In the genomic region with DNA sequence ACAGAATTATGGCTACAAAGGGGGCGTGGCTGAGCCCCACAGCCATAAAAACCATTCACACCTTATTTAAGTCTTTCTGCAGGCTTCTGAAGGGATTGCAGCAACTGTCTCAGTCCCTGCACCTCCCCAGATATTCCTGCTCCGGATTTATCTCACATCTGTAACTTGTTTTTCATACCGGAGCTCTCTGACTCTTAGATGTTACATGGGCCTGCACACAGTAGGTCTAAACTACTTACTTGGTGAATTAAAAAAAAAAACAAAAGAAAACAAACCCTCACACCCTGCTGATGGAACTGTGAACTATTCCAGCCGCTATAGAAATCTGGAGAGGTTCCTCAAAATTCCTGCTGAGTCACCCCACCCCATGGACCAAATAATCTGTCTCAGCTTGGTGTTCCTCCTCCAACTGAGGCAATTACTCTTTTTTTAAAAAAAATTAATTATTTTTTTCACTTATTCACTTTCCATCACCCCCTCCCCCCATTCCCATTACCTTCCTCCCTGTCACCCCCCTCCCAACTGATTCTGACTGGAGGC, we compare ENCODE assay signal across 25 mouse cellular contexts. TPM values are rescaled to one million over a fixed set of nuclear protein-coding genes. Genes with fewer than 3 reads are reported as not detected.
DNase-seq lines count a peak whose midpoint lies in the region; ATAC-seq and TF ChIP-seq lines count a peak whose summit lies in the region.
"Had no signal": no experiment of that assay in that cellular context is flagged by ENCODE, and none has a peak within 500 bp of the region (broad histone marks: within the 10 kb centered on the region; RNA-seq: fewer than 3 reads in every experiment).

No protein-coding gene starts in this region.

- ATAC-seq in heart, embryonic 16.5 days (replicated peaks; ENCODE audit: extremely low read depth, insufficient read depth, low FRiP score), result no peak
- peak; percentile 46 for ATAC-seq in megakaryocyte progenitor cell, adult 5-6 weeks (replicated peaks; ENCODE audit: poor library complexity)
- ATAC-seq: inflammation-experienced regulatory T-cells, adult 6 months had no signal

- no peak for TF ChIP-seq POLR2A in CH12.LX (IDR thresholded peaks at IDR 0.05; ENCODE audit: low read depth, low read length)
- TF ChIP-seq POLR2A in bone marrow macrophage, adult 2 months (IDR thresholded peaks at IDR 0.05; ENCODE audit: borderline replicate concordance, low read depth, low read length), result no peak

- no peak overlapping the region for H3K4me2 ChIP-seq in heart, embryonic 16.5 days (ENCODE audit: low read depth, low read length)
- no peak overlapping the region for H3K4me2 ChIP-seq in CH12.LX (ENCODE audit: insufficient read depth, low read depth, poor library complexity, severe bottlenecking)
- H3K4me2 ChIP-seq: embryonic facial prominence, embryonic 15.5 days; forebrain, embryonic 12.5 days; hindbrain, embryonic 15.5 days; kidney, embryonic 15.5 days; limb, embryonic 12.5 days had no signal

- dilution Hi-C loops in CH12.LX (cut with MboI; ENCODE audit: extremely low pct_ligation_motif_present, extremely low pct_unique_long_range_greater_than_20kb, low sequenced_read_pairs), result no loop called here

- no peak for TF ChIP-seq CTCF in CH12.LX (conservative IDR thresholded peaks at IDR 0.05 in 1 of 2, IDR thresholded peaks at IDR 0.05 in 1 of 2; ENCODE audit: low read depth in 2 of 2, low read length in 2 of 2)
- no peak for TF ChIP-seq CTCF in bone marrow macrophage, adult 2 months (IDR thresholded peaks at IDR 0.05; ENCODE audit: low read depth, low read length)

- in situ Hi-C loops in CH12.LX (cut with MboI; ENCODE audit: low pct_ligation_motif_present, low pct_unique_long_range_greater_than_20kb, low sequenced_read_pairs), result no loop called here

- no peak overlapping the region for H3K4me3 ChIP-seq in heart, embryonic 16.5 days (ENCODE audit: low read length)
- no peak overlapping the region for H3K4me3 ChIP-seq in CH12.LX (replicated peaks in 1 of 3; ENCODE audit: low read depth in 2 of 3, low read length in 2 of 3, poor library complexity in 1 of 3)
- no peak overlapping the region for H3K4me3 ChIP-seq in bone marrow macrophage, adult 2 months (ENCODE audit: insufficient read depth, low read length)
- H3K4me3 ChIP-seq in midbrain, embryonic 10.5 days, result no peak overlapping the region
- H3K4me3 ChIP-seq: embryonic facial prominence, embryonic 15.5 days; forebrain, embryonic 12.5 days; hindbrain, embryonic 10.5 days; hindbrain, embryonic 15.5 days; kidney, embryonic 15.5 days; limb, embryonic 12.5 days had no signal

- no peaks in the 10 kb centered on the region for H3K79me2 ChIP-seq in CH12.LX (replicated peaks; ENCODE audit: control insufficient read depth, extremely low read depth, insufficient read depth, poor library complexity, severe bottlenecking)

- TF ChIP-seq EP300 in CH12.LX (IDR thresholded peaks at IDR 0.05; ENCODE audit: low read length), result no peak

- TF ChIP-seq RAD21 in CH12.LX (IDR thresholded peaks at IDR 0.05; ENCODE audit: low read depth, low read length), result no peak

- no peaks in the 10 kb centered on the region for H3K36me3 ChIP-seq in heart, embryonic 16.5 days (ENCODE audit: control insufficient read depth, insufficient read depth)
- H3K36me3 ChIP-seq in CH12.LX (replicated peaks in 1 of 2; ENCODE audit: control insufficient read depth in 1 of 2, insufficient read depth in 1 of 2, low read length in 1 of 2), result no peaks in the 10 kb centered on the region
- H3K36me3 ChIP-seq in midbrain, embryonic 10.5 days, result no peaks in the 10 kb centered on the region
- H3K36me3 ChIP-seq: embryonic facial prominence, embryonic 15.5 days; forebrain, embryonic 12.5 days; hindbrain, embryonic 10.5 days; hindbrain, embryonic 15.5 days; kidney, embryonic 15.5 days; limb, embryonic 12.5 days had no signal

- H3K4me1 ChIP-seq in heart, embryonic 16.5 days (ENCODE audit: control insufficient read depth, insufficient read depth, low read length), result no peaks in the 10 kb centered on the region
- no peaks in the 10 kb centered on the region for H3K4me1 ChIP-seq in CH12.LX (ENCODE audit: control insufficient read depth in 1 of 2, insufficient read depth in 2 of 2)
- peaks cover 33% of the 10 kb centered on the region for H3K4me1 ChIP-seq in bone marrow macrophage, adult 2 months (ENCODE audit: control insufficient read depth, insufficient read depth, low read length)
- H3K4me1 ChIP-seq in midbrain, embryonic 10.5 days, result no peaks in the 10 kb centered on the region
- H3K4me1 ChIP-seq: embryonic facial prominence, embryonic 15.5 days; forebrain, embryonic 12.5 days; hindbrain, embryonic 15.5 days had no signal

- 0 out of 2 replicates have a peak, but pooled peaks cover 3% of the 10 kb centered on the region for H3K9me3 ChIP-seq in heart, embryonic 16.5 days (replicated peaks; ENCODE audit: control insufficient read depth, low read length)
- peaks cover 1% of the 10 kb centered on the region for H3K9me3 ChIP-seq in CH12.LX (replicated peaks; ENCODE audit: low read length)
- H3K9me3 ChIP-seq in midbrain, embryonic 10.5 days (replicated peaks), result 0 out of 2 replicates have a peak, but pooled peaks cover 6% of the 10 kb centered on the region
- H3K9me3 ChIP-seq: embryonic facial prominence, embryonic 15.5 days; hindbrain, embryonic 15.5 days; kidney, embryonic 15.5 days had no signal

- H3K27me3 ChIP-seq in heart, embryonic 16.5 days (ENCODE audit: control insufficient read depth, insufficient read depth, low read length), result no peaks in the 10 kb centered on the region
- no peaks in the 10 kb centered on the region for H3K27me3 ChIP-seq in CH12.LX (replicated peaks)
- H3K27me3 ChIP-seq in midbrain, embryonic 10.5 days (ENCODE audit: low read depth, poor library complexity, severe bottlenecking), result no peaks in the 10 kb centered on the region
- H3K27me3 ChIP-seq: embryonic facial prominence, embryonic 15.5 days; forebrain, embryonic 12.5 days; hindbrain, embryonic 15.5 days; kidney, embryonic 15.5 days; limb, embryonic 12.5 days; Patski had no signal

- WGBS in heart, embryonic 16.5 days, result 68% methylated on average over 4 of the region's 4 CpGs
- whole genome bisulfite sequencing in midbrain, embryonic 10.5 days, result 84% methylated on average over 4 of the region's 4 CpGs

- no peak overlapping the region for H3K9ac ChIP-seq in heart, embryonic 16.5 days (ENCODE audit: low read length)
- no peak overlapping the region for H3K9ac ChIP-seq in CH12.LX (ENCODE audit: insufficient read depth, low read depth)
- H3K9ac ChIP-seq: embryonic facial prominence, embryonic 15.5 days; forebrain, embryonic 12.5 days; hindbrain, embryonic 15.5 days; kidney, embryonic 15.5 days; limb, embryonic 12.5 days had no signal

- no peak for DNase-seq in heart, adult 11 months
- no peak for DNase-seq in CH12.LX (ENCODE audit: extremely low read depth)
- no peak for DNase-seq in midbrain, embryonic 10.5 days (ENCODE audit: low spot score)
- no peak for DNase-seq in cerebellum, postnatal 4 days (ENCODE audit: low spot score in 2 of 2)
- DNase-seq: adrenal gland, postnatal 10 days; B cell, adult 2 months; cerebellum, adult 11 months; cerebellum, adult 9-11 months; gastrocnemius, postnatal 10 days; kidney, adult 18-20 months; kidney, postnatal 25 days; midbrain, embryonic 14.5 days; thymus, adult 2 months; thymus, postnatal 4 days had no signal

- H3K27ac ChIP-seq in heart, embryonic 16.5 days (ENCODE audit: low read length), result peak overlapping the region; percentile 43; the same call in 1 of the 2 replicates
- H3K27ac ChIP-seq in CH12.LX (ENCODE audit: insufficient read depth, low read depth), result no peak overlapping the region
- H3K27ac ChIP-seq in bone marrow macrophage, adult 2 months (ENCODE audit: insufficient read depth, low read depth, low read length), result peak overlapping the region; percentile 76
- no peak overlapping the region for H3K27ac ChIP-seq in midbrain, embryonic 10.5 days (replicated peaks)
- H3K27ac ChIP-seq: embryonic facial prominence, embryonic 15.5 days; forebrain, embryonic 12.5 days; hindbrain, embryonic 10.5 days; hindbrain, embryonic 15.5 days; kidney, embryonic 15.5 days; limb, embryonic 12.5 days had no signal

TF ChIP-seq in CH12.LX, 34 proteins besides CTCF, POLR2A, EP300 and RAD21:
- peak; percentile 14; the same call in 1 of the 2 replicates for TF ChIP-seq ZKSCAN1 (IDR thresholded peaks at IDR 0.05; ENCODE audit: borderline replicate concordance, low read depth, low read length)
- TF ChIP-seq UBTF (IDR thresholded peaks at IDR 0.05; ENCODE audit: low read depth, low read length), result no peak

RNA-seq across cellular contexts. Expression of gene Usp38, which starts 53.6 kb away (rescaled TPM):
- polyA plus RNA-seq in heart, embryonic 16.5 days (2015; fragmentation: Nextera tagmentation; extraction: Ambion mirVana), result 13.6 and 14.5 TPM in 2 replicates
- total RNA-seq in CH12.LX (2012; rRNA removed) (20.4 and 24.4 TPM in 2 replicates), CH12.LX (2014; rRNA removed) (30.6 and 32.2 TPM in 2 replicates)
- polyA plus RNA-seq in CH12.LX (2012; ENCODE audit: insufficient read length, low read depth), result 15.7 and 19.3 TPM in 2 replicates
- 15.3 and 15.5 TPM in 2 replicates for polyA plus RNA-seq in bone marrow macrophage, adult 2 months (2012; ENCODE audit: insufficient read depth, insufficient read length, missing spikeins)
- 33.6 and 34.4 TPM in 2 replicates for total RNA-seq in megakaryocyte progenitor cell, adult 5-6 weeks (2015)
- total RNA-seq in megakaryocyte progenitor cell, adult 5-6 weeks (2017), result 28.3 and 31.6 TPM in 2 replicates
- 24.8 and 26.8 TPM in 2 replicates for polyA plus RNA-seq in midbrain, embryonic 10.5 days (2016; fragmentation: Nextera tagmentation; extraction: Ambion mirVana)

Comparison
In these comparisons a context has a peak if more than half of its experiments do, and no peak if none do; other contexts are left out.
1. H3K27ac ChIP-seq: peak in heart, embryonic 16.5 days (single experiment) and bone marrow macrophage, adult 2 months (single experiment); none in CH12.LX (single experiment) and midbrain, embryonic 10.5 days (single experiment).